Mouse (Mus musculus) gastrocnemius, postnatal 4 days (tissue): Measurements from ENCODE around the gene Ano1. TPM values are rescaled to one million over a fixed set of nuclear protein-coding genes. Genes with fewer than 3 reads are reported as not detected.
A peak's percentile ranks its signal among the peaks of the same experiment; 100 is the strongest.

Source experiments
- DNase-seq, 2 experiments: peaks; one replicate each; pipeline ENCODE4 v3.0.0; 2021 to 2022; ENCODE audit warnings: low spot score in 2 of 2, mixed read lengths in 2 of 2
- total RNA-seq, 2 experiments: library from RNA; stranded (reverse); gene quantifications; 2 replicates each; pipeline ENCODE4 v1.2.3; 2021

Gene Ano1
- total RNA-seq, 2 experiments from 2014 or later = 10.2 to 10.6 TPM

GRCm38 (mm10) chr7:144600333-144600900 is 151.4 kb downstream of the Ano1 start:
- DNase-seq = no peak

GRCm38 (mm10) chr7:144589508-144589907 is 162.3 kb downstream of the Ano1 start:
- no peak for DNase-seq

- DNase-seq = no peak
These were observed 164.5 kb downstream of the Ano1 start for GRCm38 (mm10) chr7:144587291-144587690.

- DNase-seq = peak; percentile 57 to 72
These were observed 166.1 kb downstream of the Ano1 start for GRCm38 (mm10) chr7:144585648-144586047.

GRCm38 (mm10) chr7:144583619-144584018 is 168.2 kb downstream of the Ano1 start:
- peak in 1 of 2 experiments; percentile 40 for DNase-seq

- peak; percentile 89 to 96 for DNase-seq
These were observed 169.3 kb downstream of the Ano1 start, which contains the start of gene Fadd for GRCm38 (mm10) chr7:144582284-144582980. Gene Fadd, minus strand, starts transcription at chr7:144582463.

- peak; percentile 58 to 87 for DNase-seq
These were observed 170.1 kb downstream of the Ano1 start for GRCm38 (mm10) chr7:144581559-144582283.

- no peak for DNase-seq
These were observed 173.9 kb downstream of the Ano1 start for GRCm38 (mm10) chr7:144577876-144578275.

GRCm38 (mm10) chr7:144572234-144572633 is 179.5 kb downstream of the Ano1 start:
- DNase-seq = no peak

GRCm38 (mm10) chr7:144571598-144571997 is 180.2 kb downstream of the Ano1 start:
- DNase-seq = no peak

GRCm38 (mm10) chr7:144569428-144569827 is 182.3 kb downstream of the Ano1 start:
- DNase-seq = peak; percentile 39 to 45

GRCm38 (mm10) chr7:144568091-144568490 is 183.7 kb downstream of the Ano1 start:
- DNase-seq = no peak

- no peak for DNase-seq
These were observed 184.7 kb downstream of the Ano1 start for GRCm38 (mm10) chr7:144566921-144567682.

- DNase-seq = no peak
These were observed 188.2 kb downstream of the Ano1 start for GRCm38 (mm10) chr7:144563456-144564155.

GRCm38 (mm10) chr7:144562016-144562415 is 189.8 kb downstream of the Ano1 start:
- no peak for DNase-seq

- DNase-seq = no peak
These were observed 191.2 kb downstream of the Ano1 start for GRCm38 (mm10) chr7:144560594-144560993.

GRCm38 (mm10) chr7:144558552-144558951 is 193.2 kb downstream of the Ano1 start:
- no peak for DNase-seq

- no peak for DNase-seq
These were observed 197.7 kb downstream of the Ano1 start for GRCm38 (mm10) chr7:144554123-144554472.

- DNase-seq = peak; percentile 98
These were observed 198.3 kb downstream of the Ano1 start, which contains the start of gene Ppfia1 for GRCm38 (mm10) chr7:144553237-144554122. Gene Ppfia1, minus strand, starts transcription at chr7:144553729.

GRCm38 (mm10) chr7:144552274-144552673 is 199.5 kb downstream of the Ano1 start:
- DNase-seq = no peak
